Mouse (Mus musculus) kidney, embryonic 14.5 days (tissue): Measurements from ENCODE around the gene Fancl. TPM values are rescaled to one million over a fixed set of nuclear protein-coding genes. Genes with fewer than 3 reads are reported as not detected.
"Not testable (repeated sequence)": the region's sequence is repeated elsewhere in the genome, so short reads cannot be mapped to it uniquely, and the experiment has no call there.

Experiments
- ATAC-seq: fragments of 200-750 bp; cut with Nextera tagmentation; 2 replicates; pipeline ENCODE4 v1.8.0; 2017; ENCODE audit warnings: moderate number of reproducible peaks, mild to moderate bottlenecking, moderate TSS enrichment, moderate library complexity; ENCODE audit not compliant: low FRiP score, low TSS enrichment
- H3K27ac ChIP-seq: fragments of 300-500 bp; sonication (generic); 2 replicates; pipeline ENCODE4 v1.5.1; 2014; ENCODE audit warnings: low read depth, mild to moderate bottlenecking, low read length, moderate library complexity, mixed read lengths
- H3K27me3 ChIP-seq: fragments of 300-500 bp; sonication (generic); 2 replicates; pipeline ENCODE4 v1.6.1; 2014; ENCODE audit warnings: mild to moderate bottlenecking, low read length; ENCODE audit not compliant: control insufficient read depth, insufficient read depth
- H3K36me3 ChIP-seq: fragments of 300-500 bp; sonication (generic); 2 replicates; pipeline ENCODE4 v1.6.1; 2014; ENCODE audit warnings: low read length, mixed read lengths; ENCODE audit not compliant: control insufficient read depth, insufficient read depth
- H3K4me1 ChIP-seq: fragments of 300-500 bp; sonication (generic); 2 replicates; pipeline ENCODE4 v1.6.1; 2014; ENCODE audit warnings: low read length, mixed read lengths; ENCODE audit not compliant: control insufficient read depth, insufficient read depth
- H3K4me2 ChIP-seq: fragments of 300-500 bp; sonication (generic); replicated peaks from 2 replicates; pipeline ENCODE4 v1.6.1; 2014; ENCODE audit warnings: low read depth, mild to moderate bottlenecking, low read length
- H3K4me3 ChIP-seq: fragments of 300-500 bp; sonication (generic); 2 replicates; pipeline ENCODE4 v1.5.1; 2014; ENCODE audit warnings: mild to moderate bottlenecking, low read length
- H3K9ac ChIP-seq: fragments of 300-500 bp; sonication (generic); 2 replicates; pipeline ENCODE4 v1.6.1; 2014; ENCODE audit warnings: low read depth, mild to moderate bottlenecking, low read length, moderate library complexity
- H3K9me3 ChIP-seq: fragments of 300-500 bp; sonication (generic); 2 replicates; pipeline ENCODE4 v1.6.1; 2016; ENCODE audit warnings: low read length; ENCODE audit not compliant: control insufficient read depth
- WGBS: fragments of 180-500 bp; shearing (Covaris S2); extraction: QIAGEN DNeasy Blood & Tissue Kit; methylation state at CpG from one replicate; pipeline ENCODE4 v1.1.7; 2014; 5-methylcytosine and 5-hydroxymethylcytosine counted together
- polyA plus RNA-seq: library from polyadenylated mRNA; unstranded; fragments of >200 nt; fragmentation: Nextera tagmentation; extraction: Ambion mirVana; gene quantifications from 2 replicates; pipeline ENCODE4 v1.2.1, GENCODE M21; 2014

Gene Fancl
- polyA plus RNA-seq: 30.7 and 33.6 TPM in 2 replicates

GRCm38 (mm10) chr11:26385971-26386370 lies at the start of gene Fancl:
TSS of gene Fancl (plus strand) at chr11:26386135.
- 97% methylated on average over 2 of the region's 2 CpGs for WGBS
- peaks cover 3% of the 10 kb centered on the region; the same call in 1 of the 2 replicates for H3K4me1 ChIP-seq
- H3K4me2 ChIP-seq: peak within 1 kb of the TSS; percentile 55
- H3K27me3 ChIP-seq: no peaks in the 10 kb centered on the region
- no peaks in the 10 kb centered on the region for H3K9me3 ChIP-seq
- peak within 1 kb of the TSS; percentile 79; the same call in 1 of the 2 replicates for H3K9ac ChIP-seq
- peak within 1 kb of the TSS; percentile 82; the same call in 1 of the 2 replicates for H3K27ac ChIP-seq
- no peaks in the 10 kb centered on the region for H3K36me3 ChIP-seq
- peak within 1 kb of the TSS; percentile 68 for H3K4me3 ChIP-seq
- no peak for ATAC-seq

- no peaks in the 10 kb centered on the region for H3K9me3 ChIP-seq
- H3K4me3 ChIP-seq: no peak overlapping the region
- no peak overlapping the region for H3K4me2 ChIP-seq
- H3K27me3 ChIP-seq: no peaks in the 10 kb centered on the region
- H3K4me1 ChIP-seq: no peaks in the 10 kb centered on the region
- H3K36me3 ChIP-seq: no peaks in the 10 kb centered on the region
- H3K9ac ChIP-seq: no peak overlapping the region
- WGBS: 68% methylated on average over 3 of the region's 3 CpGs
- ATAC-seq: no peak
- H3K27ac ChIP-seq: no peak overlapping the region
Observed at GRCm38 (mm10) chr11:26336848-26337247, 49.1 kb upstream of the Fancl start.

- H3K4me3 ChIP-seq, H3K36me3 ChIP-seq, H3K9ac ChIP-seq, H3K27ac ChIP-seq, H3K4me1 ChIP-seq, H3K4me2 ChIP-seq, ATAC-seq, H3K9me3 ChIP-seq, H3K27me3 ChIP-seq: not testable (repeated sequence)
- WGBS: 81% methylated on average over 2 of the region's 2 CpGs
Observed at GRCm38 (mm10) chr11:26370176-26370575, 15.8 kb upstream of the Fancl start.

- H3K4me1 ChIP-seq, H3K9ac ChIP-seq, H3K27ac ChIP-seq, H3K27me3 ChIP-seq, H3K9me3 ChIP-seq, H3K4me2 ChIP-seq, H3K4me3 ChIP-seq, H3K36me3 ChIP-seq, ATAC-seq: not testable (repeated sequence)
- 9% methylated on average over 1 of the region's 1 CpGs for WGBS
Observed at GRCm38 (mm10) chr11:26371980-26372379, 14.0 kb upstream of the Fancl start.

GRCm38 (mm10) chr11:26374132-26374531 lies 11.8 kb upstream of the Fancl start:
- H3K4me1 ChIP-seq: no peaks in the 10 kb centered on the region
- H3K4me3 ChIP-seq: no peak overlapping the region
- no peak overlapping the region for H3K4me2 ChIP-seq
- no peak overlapping the region for H3K9ac ChIP-seq
- no peaks in the 10 kb centered on the region for H3K27me3 ChIP-seq
- ATAC-seq: no peak
- no peaks in the 10 kb centered on the region for H3K36me3 ChIP-seq
- H3K9me3 ChIP-seq: no peaks in the 10 kb centered on the region
- 91% methylated on average over 2 of the region's 2 CpGs for WGBS
- no peak overlapping the region for H3K27ac ChIP-seq

GRCm38 (mm10) chr11:26378074-26378473 lies 7.9 kb upstream of the Fancl start:
- H3K4me1 ChIP-seq: no peaks in the 10 kb centered on the region
- 94% methylated on average over 2 of the region's 2 CpGs for WGBS
- no peaks in the 10 kb centered on the region for H3K9me3 ChIP-seq
- no peaks in the 10 kb centered on the region for H3K36me3 ChIP-seq
- ATAC-seq: no peak
- no peaks in the 10 kb centered on the region for H3K27me3 ChIP-seq
- H3K4me2 ChIP-seq: no peak overlapping the region
- H3K27ac ChIP-seq: no peak overlapping the region
- no peak overlapping the region for H3K4me3 ChIP-seq
- no peak overlapping the region for H3K9ac ChIP-seq

- no peak overlapping the region for H3K4me3 ChIP-seq
- no peaks in the 10 kb centered on the region for H3K9me3 ChIP-seq
- H3K36me3 ChIP-seq: no peaks in the 10 kb centered on the region
- H3K27ac ChIP-seq: no peak overlapping the region
- no peak overlapping the region for H3K9ac ChIP-seq
- H3K4me1 ChIP-seq: no peaks in the 10 kb centered on the region
- no peaks in the 10 kb centered on the region for H3K27me3 ChIP-seq
- no peak overlapping the region for H3K4me2 ChIP-seq
- WGBS: 71% methylated on average over 6 of the region's 6 CpGs
- ATAC-seq: no peak
Observed at GRCm38 (mm10) chr11:26381499-26381898, 4.4 kb upstream of the Fancl start.

GRCm38 (mm10) chr11:26386678-26387077 lies 743 bp downstream of the Fancl start:
- H3K36me3 ChIP-seq: no peaks in the 10 kb centered on the region
- H3K4me1 ChIP-seq: peaks cover 3% of the 10 kb centered on the region; the same call in 1 of the 2 replicates
- no peaks in the 10 kb centered on the region for H3K9me3 ChIP-seq
- peak overlapping the region; percentile 82; the same call in 1 of the 2 replicates for H3K27ac ChIP-seq
- peak overlapping the region; percentile 68 for H3K4me3 ChIP-seq
- peak overlapping the region; percentile 55 for H3K4me2 ChIP-seq
- no peaks in the 10 kb centered on the region for H3K27me3 ChIP-seq
- peak; percentile 16; the same call in 1 of the 2 replicates for ATAC-seq
- WGBS: 67% methylated on average over 2 of the region's 2 CpGs
- peak overlapping the region; percentile 79; the same call in 1 of the 2 replicates for H3K9ac ChIP-seq

- under 1% methylated on average over 42 of the region's 42 CpGs for whole genome bisulfite sequencing
- peak overlapping the region; percentile 55 for H3K4me2 ChIP-seq
Observed at GRCm38 (mm10) chr11:26387087-26387611, 1.2 kb downstream of the Fancl start.

More at GRCm38 (mm10) chr11:26387087-26387611, 1.2 kb downstream of the Fancl start:
- no peaks in the 10 kb centered on the region for H3K9me3 ChIP-seq
- H3K27ac ChIP-seq: peak overlapping the region; percentile 82
- H3K4me3 ChIP-seq: peak overlapping the region; percentile 68
- peak; percentile 100 for ATAC-seq
- no peaks in the 10 kb centered on the region for H3K27me3 ChIP-seq
- H3K9ac ChIP-seq: peak overlapping the region; percentile 79
- H3K36me3 ChIP-seq: no peaks in the 10 kb centered on the region
- H3K4me1 ChIP-seq: peaks cover 3% of the 10 kb centered on the region; the same call in 1 of the 2 replicates
